Mouse (Mus musculus) kidney, adult 2 months (tissue): Measurements from ENCODE around the gene Mfn2.
"Not testable (repeated sequence)": the region's sequence is repeated elsewhere in the genome, so short reads cannot be mapped to it uniquely, and the experiment has no call there.

Experiments
- CTCF ChIP-seq: fragments of 200-500 bp; conservative IDR thresholded peaks from 2 replicates; pipeline ENCODE4 v1.5.1; 2011; ENCODE audit warnings: low read depth, mild to moderate bottlenecking, control low read depth, low read length, moderate library complexity, mixed read lengths; ENCODE audit not compliant: insufficient read depth, insufficient read length
- POLR2A ChIP-seq: fragments of 200-500 bp; IDR thresholded peaks from one replicate; pipeline ENCODE4 v1.6.1; 2011; ENCODE audit warnings: low read depth, low read length, control low read depth

GRCm38 (mm10) chr4:147839282-147839681, 65.2 kb downstream of the Mfn2 start:
- TF ChIP-seq CTCF, POLR2A: not testable (repeated sequence)
